27 mouse cellular contexts compared by ENCODE assay signal in the genomic region with DNA sequence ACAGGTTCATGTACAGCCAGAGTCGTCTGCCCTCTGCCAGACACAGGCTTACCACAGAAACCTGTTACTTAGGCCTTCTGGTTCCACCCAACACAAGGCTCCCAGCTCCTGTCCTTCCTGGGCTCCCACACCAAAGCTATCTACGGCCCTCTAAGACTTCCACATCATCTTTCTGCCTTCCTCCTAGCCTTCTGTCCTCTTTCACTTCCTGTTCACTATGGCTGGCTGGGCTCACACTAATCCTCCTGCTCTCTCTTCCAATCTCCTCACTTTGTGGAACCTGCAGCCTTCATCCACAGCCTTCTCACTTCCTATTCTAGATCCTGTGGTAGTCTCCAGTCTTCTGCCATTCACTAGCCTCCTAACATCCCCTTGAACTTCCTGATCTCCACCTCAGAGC. TPM values are rescaled to one million over a fixed set of nuclear protein-coding genes. Genes with fewer than 3 reads are reported as not detected.
DNase-seq lines count a peak whose midpoint lies in the region; ATAC-seq and TF ChIP-seq lines count a peak whose summit lies in the region.
"Had no signal": no experiment of that assay in that cellular context is flagged by ENCODE, and none has a peak within 500 bp of the region (broad histone marks: within the 10 kb centered on the region; RNA-seq: fewer than 3 reads in every experiment).

No protein-coding gene starts in this region.

- H3K4me1 ChIP-seq in small intestine, adult 2 months (ENCODE audit: control insufficient read depth, insufficient read depth, insufficient read length, low read length): peaks cover 8% of the 10 kb centered on the region; the same call in 1 of the 2 replicates
- no peaks in the 10 kb centered on the region for H3K4me1 ChIP-seq in liver, embryonic 11.5 days (replicated peaks; ENCODE audit: control insufficient read depth, insufficient read depth, low read length)
- H3K4me1 ChIP-seq: embryonic facial prominence, embryonic 13.5 days; embryonic facial prominence, embryonic 15.5 days; forebrain, embryonic 10.5 days; forebrain, embryonic 12.5 days had no signal

- ATAC-seq in common myeloid progenitor, adult 5-6 weeks (replicated peaks; ENCODE audit: low read depth, poor library complexity, severe bottlenecking): 0 out of 2 replicates have a peak, but pooled peaks have one; percentile 42
- peak; percentile 67 for ATAC-seq in megakaryocyte, adult 5-6 weeks (ENCODE audit: poor library complexity, severe bottlenecking)
- no peak for ATAC-seq in liver, embryonic 11.5 days (replicated peaks; ENCODE audit: low FRiP score)
- ATAC-seq: activated CD4-positive, CD25-positive, alpha-beta regulatory T cell, adult 4 months; CD4-positive, CD25-positive, alpha-beta regulatory T cell, adult 4 months; forebrain, embryonic 14.5 days; forebrain, embryonic 16.5 days; Patski had no signal

- TF ChIP-seq POLR2A in small intestine, adult 2 months (IDR thresholded peaks at IDR 0.05; ENCODE audit: low read depth, low read length): no peak

- no peak for DNase-seq in liver, embryonic 11.5 days (ENCODE audit: low spot score)
- no peak for DNase-seq in heart, adult 8-10 months (ENCODE audit: low spot score)
- DNase-seq: adrenal gland, adult 8-10 months; adrenal gland, postnatal 14 days; adrenal gland, postnatal 36 days; B cell, adult 2 months; cerebellum, adult 11-12 months; cerebellum, adult 2 months; cerebellum, adult 9-10 months; cerebellum, postnatal 10 days; cerebellum, postnatal 25 days; embryo, embryonic 11 days had no signal

- no peak overlapping the region for H3K4me3 ChIP-seq in small intestine, adult 2 months (ENCODE audit: low read depth, low read length)
- no peak overlapping the region for H3K4me3 ChIP-seq in liver, embryonic 11.5 days (ENCODE audit: low read depth, low read length)
- H3K4me3 ChIP-seq: embryonic facial prominence, embryonic 13.5 days; embryonic facial prominence, embryonic 15.5 days; erythroblast, embryonic 14.5 days; forebrain, embryonic 10.5 days; forebrain, embryonic 12.5 days had no signal

- H3K27me3 ChIP-seq in small intestine, adult 2 months (ENCODE audit: control insufficient read depth, insufficient read depth, low read length): no peaks in the 10 kb centered on the region
- no peaks in the 10 kb centered on the region; the same call in 1 of the 2 replicates for H3K27me3 ChIP-seq in liver, embryonic 11.5 days (replicated peaks; ENCODE audit: control insufficient read depth, insufficient read depth, low read length)
- H3K27me3 ChIP-seq: embryonic facial prominence, embryonic 13.5 days; embryonic facial prominence, embryonic 15.5 days; forebrain, embryonic 12.5 days had no signal

- H3K9ac ChIP-seq in liver, embryonic 11.5 days (ENCODE audit: low read depth, low read length): no peak overlapping the region
- H3K9ac ChIP-seq: embryonic facial prominence, embryonic 13.5 days; embryonic facial prominence, embryonic 15.5 days; forebrain, embryonic 12.5 days had no signal

- H3K36me3 ChIP-seq in small intestine, adult 2 months (ENCODE audit: control insufficient read depth, insufficient read depth, low read length): no peaks in the 10 kb centered on the region
- no peaks in the 10 kb centered on the region for H3K36me3 ChIP-seq in liver, embryonic 11.5 days (ENCODE audit: control insufficient read depth, insufficient read depth, low read length)
- H3K36me3 ChIP-seq: embryonic facial prominence, embryonic 13.5 days; embryonic facial prominence, embryonic 15.5 days; forebrain, embryonic 10.5 days; forebrain, embryonic 12.5 days; G1E had no signal

- H3K4me2 ChIP-seq in liver, embryonic 11.5 days: no peak overlapping the region
- H3K4me2 ChIP-seq: embryonic facial prominence, embryonic 13.5 days; embryonic facial prominence, embryonic 15.5 days; forebrain, embryonic 12.5 days had no signal

- 63% methylated on average over 2 of the region's 2 CpGs for WGBS in small intestine, adult 2 months
- WGBS in liver, embryonic 11.5 days: 63% methylated on average over 2 of the region's 2 CpGs

- no peak for TF ChIP-seq CTCF in small intestine, adult 2 months (IDR thresholded peaks at IDR 0.05; ENCODE audit: extremely low read depth, insufficient read length, insufficient replicate concordance, low read depth, low read length)

- H3K27ac ChIP-seq in small intestine, adult 2 months (ENCODE audit: insufficient read depth, low read depth, low read length): peak overlapping the region; percentile 66; the same call in 1 of the 2 replicates
- no peak overlapping the region for H3K27ac ChIP-seq in liver, embryonic 11.5 days (ENCODE audit: low read depth, low read length)
- H3K27ac ChIP-seq: embryonic facial prominence, embryonic 13.5 days; embryonic facial prominence, embryonic 15.5 days; forebrain, embryonic 10.5 days; forebrain, embryonic 12.5 days had no signal

- H3K9me3 ChIP-seq in liver, embryonic 11.5 days (ENCODE audit: control insufficient read depth, low read length): no peaks in the 10 kb centered on the region
- H3K9me3 ChIP-seq: embryonic facial prominence, embryonic 13.5 days; embryonic facial prominence, embryonic 15.5 days; forebrain, embryonic 10.5 days; G1E had no signal

RNA-seq across cellular contexts. Expression of gene Rtl8b, which starts 22.9 kb away (rescaled TPM):
- 1.3 and 10.3 TPM in 2 replicates for total RNA-seq in common myeloid progenitor, adult 5-6 weeks (2017)
- 13.1 and 14.1 TPM in 2 replicates for total RNA-seq in megakaryocyte, adult 5-6 weeks (2015)
- total RNA-seq in megakaryocyte, adult 5-6 weeks (2017): 4.0 and 5.0 TPM in 2 replicates
- polyA plus RNA-seq in small intestine, adult 2 months (2012; rRNA removed): 23.9 and 33.9 TPM in 2 replicates
- 19.9 and 20.0 TPM in 2 replicates for polyA plus RNA-seq in liver, embryonic 11.5 days (2014; fragmentation: Nextera tagmentation; extraction: Ambion mirVana)
- 100 to 1,000 TPM in 1 of 4 experiments, 10 to 100 TPM in 3; 67.6 to 113 (median 90.3) TPM for total RNA-seq in heart, adult 8-10 months (2022)
- total RNA-seq: CH12.LX, G1E had no signal
- polyA plus RNA-seq: G1E had no signal

RNA-seq across cellular contexts. Expression of gene 4930502E18Rik, which starts 31.5 kb away (rescaled TPM):
- total RNA-seq in common myeloid progenitor, adult 5-6 weeks (2017): not detected in 2 replicates
- not detected in 2 replicates for total RNA-seq in megakaryocyte, adult 5-6 weeks (2015)
- total RNA-seq in megakaryocyte, adult 5-6 weeks (2017): not detected in 2 replicates
- polyA plus RNA-seq in small intestine, adult 2 months (2012; rRNA removed): not detected in 2 replicates
- polyA plus RNA-seq in liver, embryonic 11.5 days (2014; fragmentation: Nextera tagmentation; extraction: Ambion mirVana): 0.19 and 0.21 TPM in 2 replicates
- not detected for total RNA-seq in heart, adult 8-10 months (2022)
- total RNA-seq: adrenal gland, postnatal 14 days; adrenal gland, postnatal 36 days; G1E had no signal
- polyA plus RNA-seq: activated CD4-positive, CD25-positive, alpha-beta regulatory T cell, adult 4 months; CD4-positive, CD25-positive, alpha-beta regulatory T cell, adult 4 months; erythroblast, embryonic 14.5 days; forebrain, embryonic 16.5 days; G1E; Patski had no signal

RNA-seq across cellular contexts. Expression of gene Rtl8a, which starts 49.7 kb away (rescaled TPM):
- 4.4 TPM in 1 of 2 replicates, not detected in the other for total RNA-seq in common myeloid progenitor, adult 5-6 weeks (2017)
- total RNA-seq in megakaryocyte, adult 5-6 weeks (2015): 7.3 and 7.4 TPM in 2 replicates
- total RNA-seq in megakaryocyte, adult 5-6 weeks (2017): 5.0 and 6.3 TPM in 2 replicates
- 33.9 and 49.8 TPM in 2 replicates for polyA plus RNA-seq in small intestine, adult 2 months (2012; rRNA removed)
- 16.4 and 21.2 TPM in 2 replicates for polyA plus RNA-seq in liver, embryonic 11.5 days (2014; fragmentation: Nextera tagmentation; extraction: Ambion mirVana)
- 100 to 1,000 TPM; 123 to 154 (median 145) TPM for total RNA-seq in heart, adult 8-10 months (2022)
- total RNA-seq: G1E had no signal
- polyA plus RNA-seq: G1E had no signal

Comparison
In these comparisons a context has a peak if more than half of its experiments do, and no peak if none do; other contexts are left out.
1. RNA of gene Rtl8a, which starts 49.7 kb away (total RNA-seq): 123 to 154 TPM in heart, adult 8-10 months; 5.0 to 7.4 TPM in megakaryocyte, adult 5-6 weeks and 4.4 TPM in common myeloid progenitor, adult 5-6 weeks; every median in the first group is over 10 times any median in the second.